Mouse (Mus musculus) olfactory bulb, adult 2 months (tissue): Measurements from ENCODE around the gene Maml1. TPM values are rescaled to one million over a fixed set of nuclear protein-coding genes. Genes with fewer than 3 reads are reported as not detected.

ENCODE experiments used
- H3K27ac ChIP-seq: fragments of 200-500 bp; 2 replicates; pipeline ENCODE4 v1.5.1; 2012; ENCODE audit warnings: low read depth, low read length; ENCODE audit not compliant: insufficient read depth
- H3K4me1 ChIP-seq: fragments of 200-500 bp; 2 replicates; pipeline ENCODE4 v1.6.1; 2012; ENCODE audit warnings: low read length; ENCODE audit not compliant: control insufficient read depth, insufficient read depth
- H3K4me3 ChIP-seq: fragments of 200-500 bp; 2 replicates; pipeline ENCODE4 v1.5.1; 2012; ENCODE audit warnings: mild to moderate bottlenecking, low read depth, low read length, moderate library complexity; ENCODE audit not compliant: insufficient read depth
- CTCF ChIP-seq: fragments of 200-500 bp; IDR thresholded peaks from 2 replicates; pipeline ENCODE4 v1.5.1; 2012; ENCODE audit warnings: low read depth, mild to moderate bottlenecking, low read length, moderate library complexity; ENCODE audit not compliant: insufficient read depth
- POLR2A ChIP-seq: fragments of 200-500 bp; IDR thresholded peaks from 2 replicates; pipeline ENCODE4 v1.6.1; 2012; ENCODE audit warnings: mild to moderate bottlenecking, low read depth, low read length, moderate library complexity; ENCODE audit not compliant: insufficient read depth
- WGBS: fragments of 180-500 bp; shearing (Covaris S2); methylation state at CpG from one replicate; pipeline ENCODE4 v1.1.7; 2018; 5-methylcytosine and 5-hydroxymethylcytosine counted together
- polyA plus RNA-seq: library from polyadenylated mRNA; stranded (reverse); fragments of >200 nt; gene quantifications from 2 replicates; pipeline ENCODE4 v1.2.4, GENCODE M21; 2012; ENCODE audit warnings: low replicate concordance; ENCODE audit not compliant: missing spikeins, insufficient read depth, insufficient read length

The Maml1 gene
- polyA plus RNA-seq, 1 experiment: not detected

GRCm38 (mm10) chr11:50236937-50237835, 54.9 kb downstream of the Maml1 start:
- no peak overlapping the region for H3K27ac ChIP-seq
- 8% methylated on average over 66 of the region's 66 CpGs for WGBS
- no peak for TF ChIP-seq CTCF
- no peak for TF ChIP-seq POLR2A

GRCm38 (mm10) chr11:50236540-50236936, 55.6 kb downstream of the Maml1 start:
- Histone ChIP-seq H3K27ac (no peak overlapping the region), H3K4me1 (peaks cover 10% of the 10 kb centered on the region), H3K4me3 (peak overlapping the region; percentile 61)
- WGBS: 1% methylated on average over 27 of the region's 27 CpGs
- TF ChIP-seq POLR2A: no peak
- no peak for TF ChIP-seq CTCF

More at GRCm38 (mm10) chr11:50236937-50237835, 54.9 kb downstream of the Maml1 start:
- peaks cover 10% of the 10 kb centered on the region for H3K4me1 ChIP-seq
- peak overlapping the region; percentile 61 for H3K4me3 ChIP-seq

- TF ChIP-seq CTCF: no peak
- TF ChIP-seq POLR2A: no peak
- Histone ChIP-seq H3K4me1 (peaks cover 16% of the 10 kb centered on the region), H3K4me3 (no peak overlapping the region), H3K27ac (no peak overlapping the region)
- WGBS: 96% methylated on average over 25 of the region's 25 CpGs
Measured at GRCm38 (mm10) chr11:50234606-50235005, 57.5 kb downstream of the Maml1 start.

- Histone ChIP-seq H3K4me1 (peaks cover 21% of the 10 kb centered on the region), H3K27ac (no peak overlapping the region), H3K4me3 (no peak overlapping the region)
- no peak for TF ChIP-seq POLR2A
- 0 out of 2 replicates have a peak, but pooled peaks have one; percentile 19 for TF ChIP-seq CTCF
- 82% methylated on average over 11 of the region's 11 CpGs for WGBS
Measured at GRCm38 (mm10) chr11:50233993-50234392, 58.1 kb downstream of the Maml1 start.

GRCm38 (mm10) chr11:50233022-50233421, 59.1 kb downstream of the Maml1 start:
- 94% methylated on average over 13 of the region's 13 CpGs for WGBS
- TF ChIP-seq POLR2A (no peak), CTCF (no peak)
- Histone ChIP-seq H3K4me1 (peaks cover 29% of the 10 kb centered on the region), H3K27ac (no peak overlapping the region), H3K4me3 (no peak overlapping the region)

GRCm38 (mm10) chr11:50231411-50231810, 60.7 kb downstream of the Maml1 start:
- Histone ChIP-seq H3K4me1 (peaks cover 34% of the 10 kb centered on the region), H3K4me3 (no peak overlapping the region), H3K27ac (no peak overlapping the region)
- TF ChIP-seq CTCF (peak; percentile 46; the same call in 1 of the 2 replicates), POLR2A (no peak)
- 30% methylated on average over 8 of the region's 8 CpGs for WGBS

GRCm38 (mm10) chr11:50230481-50231304, 61.4 kb downstream of the Maml1 start:
- H3K4me3 ChIP-seq: no peak overlapping the region
- no peak for TF ChIP-seq POLR2A
- no peak for TF ChIP-seq CTCF
- WGBS: 52% methylated on average over 45 of the region's 45 CpGs
- H3K27ac ChIP-seq: no peak overlapping the region
- H3K4me1 ChIP-seq: peaks cover 37% of the 10 kb centered on the region

GRCm38 (mm10) chr11:50229252-50229910, 62.7 kb downstream of the Maml1 start:
- Histone ChIP-seq H3K27ac (no peak overlapping the region), H3K4me3 (no peak overlapping the region), H3K4me1 (peaks cover 37% of the 10 kb centered on the region)
- 62% methylated on average over 7 of the region's 7 CpGs for WGBS
- TF ChIP-seq POLR2A: no peak
- TF ChIP-seq CTCF: no peak
